Mouse (Mus musculus): Measurements from ENCODE around the gene Nfyb.

Gene Nfyb

DNA sequence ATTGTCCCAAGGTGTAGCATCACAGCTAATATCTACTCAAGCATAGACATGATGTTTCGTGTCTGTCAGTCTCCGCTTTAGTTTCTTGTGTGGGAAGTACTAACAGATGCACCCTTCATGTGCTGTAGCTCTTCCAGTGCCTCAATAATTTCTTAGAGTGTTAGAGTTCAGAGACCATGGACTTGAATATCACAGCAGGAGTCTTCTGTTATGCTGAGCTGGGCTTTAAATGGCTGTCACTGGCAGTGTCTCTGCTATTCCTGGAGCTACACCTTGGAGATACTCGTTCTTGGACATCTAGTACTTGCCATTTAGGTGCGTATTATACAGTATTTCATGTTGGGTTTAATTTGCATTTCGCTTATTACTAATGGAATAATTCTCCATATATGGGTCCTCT, 18.6 kb downstream of the Nfyb start:
- DNase-seq (ENCODE audit: low read depth, low spot score) = no peak

GRCm38 (mm10) chr10:82744296-82744695, 19.6 kb downstream of the Nfyb start:
- DNase-seq (ENCODE audit: low read depth, low spot score) = no peak

DNA sequence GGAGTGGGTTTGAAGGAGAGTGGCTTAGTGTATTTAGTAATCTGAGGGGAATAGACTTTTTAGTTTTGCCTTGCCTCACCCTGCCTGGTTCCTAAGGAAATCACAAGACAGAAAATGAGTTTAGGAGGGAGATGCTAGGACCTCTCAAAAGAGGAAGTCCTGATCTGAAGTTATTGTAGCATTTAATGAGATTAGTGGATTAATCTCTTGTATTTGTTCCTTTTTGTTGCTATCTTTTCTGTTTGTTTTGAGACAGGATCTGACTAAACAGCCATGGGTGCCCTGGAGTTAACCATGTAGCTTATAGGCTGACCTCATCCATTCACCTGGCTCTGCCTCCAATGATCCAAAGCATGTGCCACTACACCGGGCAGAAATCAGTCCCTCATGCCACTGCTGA, 21.4 kb downstream of the Nfyb start:
- DNase-seq (ENCODE audit: low read depth, low spot score) = no peak

DNA sequence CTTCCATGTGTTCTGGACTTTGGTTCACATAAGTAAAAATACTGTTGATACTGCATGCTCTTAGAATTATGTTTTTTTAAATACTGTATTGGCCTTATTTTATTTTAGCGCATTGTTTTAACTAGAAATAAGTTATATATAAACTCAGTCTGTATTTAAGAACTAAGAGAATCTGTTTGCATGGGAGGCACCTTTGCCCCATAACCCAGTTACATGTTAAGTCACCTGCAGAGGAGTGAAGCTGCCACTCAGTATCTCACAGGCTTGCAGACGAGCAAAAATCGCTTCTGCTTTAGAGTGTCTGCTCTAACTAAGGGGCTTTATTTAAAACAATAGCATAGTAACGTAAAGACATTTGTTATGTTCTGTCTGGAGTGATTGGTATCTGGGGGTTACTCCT, 22.1 kb downstream of the Nfyb start:
- no peak for DNase-seq (ENCODE audit: low read depth, low spot score)

DNA sequence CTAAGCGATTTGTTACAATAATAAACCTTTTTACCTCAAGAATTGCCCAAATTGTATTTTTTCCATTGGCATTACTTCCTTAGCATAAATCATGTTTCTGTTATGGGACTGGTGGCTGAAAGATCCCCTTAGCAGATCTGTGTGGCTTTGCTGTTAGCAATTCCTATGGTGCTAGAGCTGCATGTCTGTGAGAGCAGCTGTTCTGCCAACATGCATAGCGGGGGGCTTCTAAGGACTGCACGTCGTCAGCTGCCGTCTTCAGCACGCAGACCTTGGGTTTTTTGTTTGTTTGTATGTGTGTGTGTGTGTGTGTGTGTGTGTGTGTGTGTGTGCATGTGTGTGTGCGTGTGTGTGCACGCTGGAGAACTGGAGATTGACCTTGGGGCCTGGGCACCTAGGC, 22.6 kb downstream of the Nfyb start:
- no peak for DNase-seq (ENCODE audit: low read depth, low spot score)

- no peak for DNase-seq (ENCODE audit: low read depth, low spot score)
Measured at GRCm38 (mm10) chr10:82699296-82699941, 64.5 kb downstream of the Nfyb start.

- peak; percentile 77 for DNase-seq (ENCODE audit: low read depth, low spot score)
Measured at GRCm38 (mm10) chr10:82698712-82699261, 65.2 kb downstream of the Nfyb start.
